Mouse (Mus musculus): Measurements from ENCODE around the gene Kctd12. TPM values are rescaled to one million over a fixed set of nuclear protein-coding genes. Genes with fewer than 3 reads are reported as not detected.

Kctd12 gene
- total RNA-seq, 1 experiment: 2.5 TPM

- H3K27ac ChIP-seq (ENCODE audit: insufficient read depth, low read depth, low read length, poor library complexity, severe bottlenecking): no peak overlapping the region
- in situ Hi-C loops (cut with MboI; ENCODE audit: low sequenced_read_pairs in 2 of 2, unreplicated experiment in 2 of 2): no loop called here
- H3K4me3 ChIP-seq (ENCODE audit: insufficient read depth in 1 of 2, low read depth in 1 of 2, low read length in 2 of 2, poor library complexity in 1 of 2, severe bottlenecking in 1 of 2): no peak overlapping the region
- TF ChIP-seq ZNF384 (IDR thresholded peaks at IDR 0.05; ENCODE audit: low read depth, low read length) (no peak), MAFK (IDR thresholded peaks at IDR 0.05; ENCODE audit: insufficient read depth, low read depth, low read length) (no peak), CHD2 (IDR thresholded peaks at IDR 0.05; ENCODE audit: low read depth, low read length) (no peak), HCFC1 (IDR thresholded peaks at IDR 0.05; ENCODE audit: borderline replicate concordance, insufficient read depth, low read length) (no peak), ZC3H11A (IDR thresholded peaks at IDR 0.05; ENCODE audit: borderline replicate concordance, low read depth, low read length) (no peak)
- DNase-seq (ENCODE audit: low read depth, low spot score): no peak
- H3K4me1 ChIP-seq (ENCODE audit: control insufficient read depth in 2 of 2, insufficient read depth in 2 of 2, low read length in 2 of 2, poor library complexity in 1 of 2): no peaks in the 10 kb centered on the region
- H3K9me3 ChIP-seq (ENCODE audit: control insufficient read depth, insufficient read depth, low read depth, low read length): no peaks in the 10 kb centered on the region
- no peaks in the 10 kb centered on the region for H3K36me3 ChIP-seq (ENCODE audit: control insufficient read depth, insufficient read depth, low read length, poor library complexity, severe bottlenecking)
- no peak overlapping the region for H3K9ac ChIP-seq (ENCODE audit: insufficient read depth, low read depth, low read length, poor library complexity, severe bottlenecking)
These were observed 20.4 kb downstream of the Kctd12 start for GRCm38 (mm10) chr14:102962019-102962418.

GRCm38 (mm10) chr14:102953511-102953910, 28.9 kb downstream of the Kctd12 start:
- H3K9me3 ChIP-seq (ENCODE audit: control insufficient read depth, insufficient read depth, low read depth, low read length): no peaks in the 10 kb centered on the region
- TF ChIP-seq HCFC1 (IDR thresholded peaks at IDR 0.05; ENCODE audit: borderline replicate concordance, insufficient read depth, low read length) (no peak), ZNF384 (IDR thresholded peaks at IDR 0.05; ENCODE audit: low read depth, low read length) (no peak), CHD2 (IDR thresholded peaks at IDR 0.05; ENCODE audit: low read depth, low read length) (no peak), ZC3H11A (IDR thresholded peaks at IDR 0.05; ENCODE audit: borderline replicate concordance, low read depth, low read length) (no peak), MAFK (IDR thresholded peaks at IDR 0.05; ENCODE audit: insufficient read depth, low read depth, low read length) (no peak)
- H3K27ac ChIP-seq (ENCODE audit: insufficient read depth, low read depth, low read length, poor library complexity, severe bottlenecking): no peak overlapping the region
- in situ Hi-C loops (cut with MboI; ENCODE audit: low sequenced_read_pairs in 2 of 2, unreplicated experiment in 2 of 2): no loop called here
- H3K4me1 ChIP-seq (ENCODE audit: control insufficient read depth in 2 of 2, insufficient read depth in 2 of 2, low read length in 2 of 2, poor library complexity in 1 of 2): no peaks in the 10 kb centered on the region
- no peak overlapping the region for H3K4me3 ChIP-seq (ENCODE audit: insufficient read depth in 1 of 2, low read depth in 1 of 2, low read length in 2 of 2, poor library complexity in 1 of 2, severe bottlenecking in 1 of 2)
- no peaks in the 10 kb centered on the region for H3K36me3 ChIP-seq (ENCODE audit: control insufficient read depth, insufficient read depth, low read length, poor library complexity, severe bottlenecking)
- no peak overlapping the region for H3K9ac ChIP-seq (ENCODE audit: insufficient read depth, low read depth, low read length, poor library complexity, severe bottlenecking)
- DNase-seq (ENCODE audit: low read depth, low spot score): no peak

GRCm38 (mm10) chr14:102951974-102952373, 30.5 kb downstream of the Kctd12 start:
- Histone ChIP-seq H3K4me1 (ENCODE audit: control insufficient read depth in 2 of 2, insufficient read depth in 2 of 2, low read length in 2 of 2, poor library complexity in 1 of 2) (no peaks in the 10 kb centered on the region), H3K27ac (ENCODE audit: insufficient read depth, low read depth, low read length, poor library complexity, severe bottlenecking) (no peak overlapping the region), H3K9me3 (ENCODE audit: control insufficient read depth, insufficient read depth, low read depth, low read length) (no peaks in the 10 kb centered on the region), H3K9ac (ENCODE audit: insufficient read depth, low read depth, low read length, poor library complexity, severe bottlenecking) (no peak overlapping the region), H3K36me3 (ENCODE audit: control insufficient read depth, insufficient read depth, low read length, poor library complexity, severe bottlenecking) (no peaks in the 10 kb centered on the region), H3K4me3 (ENCODE audit: insufficient read depth in 1 of 2, low read depth in 1 of 2, low read length in 2 of 2, poor library complexity in 1 of 2, severe bottlenecking in 1 of 2) (no peak overlapping the region)
- no peak for DNase-seq (ENCODE audit: low read depth, low spot score)
- in situ Hi-C loops (cut with MboI; ENCODE audit: low sequenced_read_pairs in 2 of 2, unreplicated experiment in 2 of 2): no loop called here
- TF ChIP-seq MAFK (IDR thresholded peaks at IDR 0.05; ENCODE audit: insufficient read depth, low read depth, low read length) (no peak), ZC3H11A (IDR thresholded peaks at IDR 0.05; ENCODE audit: borderline replicate concordance, low read depth, low read length) (no peak), CHD2 (IDR thresholded peaks at IDR 0.05; ENCODE audit: low read depth, low read length) (no peak), ZNF384 (IDR thresholded peaks at IDR 0.05; ENCODE audit: low read depth, low read length) (no peak)

- in situ Hi-C loops (cut with MboI; ENCODE audit: low sequenced_read_pairs in 2 of 2, unreplicated experiment in 2 of 2): no loop called here
- Histone ChIP-seq H3K4me3 (ENCODE audit: insufficient read depth in 1 of 2, low read depth in 1 of 2, low read length in 2 of 2, poor library complexity in 1 of 2, severe bottlenecking in 1 of 2) (no peak overlapping the region), H3K9ac (ENCODE audit: insufficient read depth, low read depth, low read length, poor library complexity, severe bottlenecking) (no peak overlapping the region), H3K4me1 (ENCODE audit: control insufficient read depth in 2 of 2, insufficient read depth in 2 of 2, low read length in 2 of 2, poor library complexity in 1 of 2) (no peaks in the 10 kb centered on the region), H3K27ac (ENCODE audit: insufficient read depth, low read depth, low read length, poor library complexity, severe bottlenecking) (no peak overlapping the region), H3K36me3 (ENCODE audit: control insufficient read depth, insufficient read depth, low read length, poor library complexity, severe bottlenecking) (no peaks in the 10 kb centered on the region), H3K9me3 (ENCODE audit: control insufficient read depth, insufficient read depth, low read depth, low read length) (no peaks in the 10 kb centered on the region)
- TF ChIP-seq MAFK (IDR thresholded peaks at IDR 0.05; ENCODE audit: insufficient read depth, low read depth, low read length): no peak
- no peak for TF ChIP-seq ZC3H11A (IDR thresholded peaks at IDR 0.05; ENCODE audit: borderline replicate concordance, low read depth, low read length)
- no peak for TF ChIP-seq ZNF384 (IDR thresholded peaks at IDR 0.05; ENCODE audit: low read depth, low read length)
- TF ChIP-seq HCFC1 (IDR thresholded peaks at IDR 0.05; ENCODE audit: borderline replicate concordance, insufficient read depth, low read length): no peak
- no peak for TF ChIP-seq CHD2 (IDR thresholded peaks at IDR 0.05; ENCODE audit: low read depth, low read length)
- DNase-seq (ENCODE audit: low read depth, low spot score): no peak
These were observed 34.6 kb downstream of the Kctd12 start for GRCm38 (mm10) chr14:102947796-102948195.

Data from ES-E14 (cell line).